Mouse (Mus musculus): ENCODE data around the gene Fbxl13. TPM values are rescaled to one million over a fixed set of nuclear protein-coding genes. Genes with fewer than 3 reads are reported as not detected.

Fbxl13 gene
- polyA plus RNA-seq, 1 experiment from 2014 or later: 0.13 TPM

GRCm38 (mm10) chr5:21482446-21483222, 162.8 kb downstream of the Fbxl13 start:
- peaks cover 32% of the 10 kb centered on the region for H3K4me1 ChIP-seq (replicated peaks)
- H3K27ac ChIP-seq: peak overlapping the region; percentile 46; the same call in 1 of the 2 replicates
- ATAC-seq (ENCODE audit: insufficient number of reproducible peaks, insufficient read depth, low FRiP score, low TSS enrichment, low read depth): no peak
- H3K36me3 ChIP-seq: 0 out of 2 replicates have a peak, but pooled peaks cover 7% of the 10 kb centered on the region
- H3K27me3 ChIP-seq: no peaks in the 10 kb centered on the region
- H3K9ac ChIP-seq (replicated peaks): no peak overlapping the region
- no peak overlapping the region for H3K4me3 ChIP-seq (replicated peaks)
- 0 out of 2 replicates have a peak overlapping the region, but pooled peaks have one; percentile 4 for H3K4me2 ChIP-seq
- no peaks in the 10 kb centered on the region for H3K9me3 ChIP-seq
- WGBS: 35% methylated on average over 11 of the region's 11 CpGs

- no peak for ATAC-seq (ENCODE audit: insufficient number of reproducible peaks, insufficient read depth, low FRiP score, low TSS enrichment, low read depth)
- Histone ChIP-seq H3K9ac (replicated peaks) (no peak overlapping the region), H3K27ac (no peak overlapping the region), H3K27me3 (no peaks in the 10 kb centered on the region), H3K36me3 (0 out of 2 replicates have a peak, but pooled peaks cover 7% of the 10 kb centered on the region), H3K4me2 (no peak overlapping the region), H3K9me3 (no peaks in the 10 kb centered on the region), H3K4me3 (replicated peaks) (no peak overlapping the region), H3K4me1 (replicated peaks) (peaks cover 28% of the 10 kb centered on the region)
- WGBS: 87% methylated on average over 6 of the region's 6 CpGs
Observed at GRCm38 (mm10) chr5:21481521-21481920, 163.9 kb downstream of the Fbxl13 start.

- ATAC-seq (ENCODE audit: insufficient number of reproducible peaks, insufficient read depth, low FRiP score, low TSS enrichment, low read depth): no peak
- H3K4me3 ChIP-seq (replicated peaks): no peak overlapping the region
- H3K4me1 ChIP-seq (replicated peaks): peaks cover 19% of the 10 kb centered on the region
- WGBS: 78% methylated on average over 5 of the region's 5 CpGs
- no peak overlapping the region for H3K4me2 ChIP-seq
- H3K9ac ChIP-seq (replicated peaks): no peak overlapping the region
- H3K27ac ChIP-seq: no peak overlapping the region
- no peaks in the 10 kb centered on the region for H3K27me3 ChIP-seq
- no peaks in the 10 kb centered on the region for H3K9me3 ChIP-seq
- 0 out of 2 replicates have a peak, but pooled peaks cover 7% of the 10 kb centered on the region for H3K36me3 ChIP-seq
Observed at GRCm38 (mm10) chr5:21479746-21480145, 165.7 kb downstream of the Fbxl13 start.

GRCm38 (mm10) chr5:21478428-21478827, 167.0 kb downstream of the Fbxl13 start:
- whole genome bisulfite sequencing: 94% methylated on average over 5 of the region's 5 CpGs
- Histone ChIP-seq H3K27me3 (no peaks in the 10 kb centered on the region), H3K9me3 (no peaks in the 10 kb centered on the region), H3K4me3 (replicated peaks) (no peak overlapping the region), H3K4me2 (no peak overlapping the region), H3K9ac (replicated peaks) (no peak overlapping the region), H3K36me3 (0 out of 2 replicates have a peak, but pooled peaks cover 7% of the 10 kb centered on the region), H3K4me1 (replicated peaks) (peaks cover 16% of the 10 kb centered on the region), H3K27ac (no peak overlapping the region)
- ATAC-seq (ENCODE audit: insufficient number of reproducible peaks, insufficient read depth, low FRiP score, low TSS enrichment, low read depth): no peak

- H3K9ac ChIP-seq (replicated peaks): no peak overlapping the region
- 0 out of 2 replicates have a peak, but pooled peaks cover 5% of the 10 kb centered on the region for H3K4me1 ChIP-seq (replicated peaks)
- no peak overlapping the region for H3K27ac ChIP-seq
- no peaks in the 10 kb centered on the region for H3K36me3 ChIP-seq
- no peak overlapping the region for H3K4me3 ChIP-seq (replicated peaks)
- H3K9me3 ChIP-seq: no peaks in the 10 kb centered on the region
- ATAC-seq (ENCODE audit: insufficient number of reproducible peaks, insufficient read depth, low FRiP score, low TSS enrichment, low read depth): no peak
- WGBS: 80% methylated on average over 12 of the region's 12 CpGs
- no peaks in the 10 kb centered on the region for H3K27me3 ChIP-seq
- no peak overlapping the region for H3K4me2 ChIP-seq
Observed at GRCm38 (mm10) chr5:21468100-21468499, 177.3 kb downstream of the Fbxl13 start.

- no peak overlapping the region for H3K4me2 ChIP-seq
- H3K36me3 ChIP-seq: no peaks in the 10 kb centered on the region
- 72% methylated on average over 7 of the region's 7 CpGs for WGBS
- H3K9ac ChIP-seq (replicated peaks): no peak overlapping the region
- H3K4me1 ChIP-seq (replicated peaks): 0 out of 2 replicates have a peak, but pooled peaks cover 5% of the 10 kb centered on the region
- no peaks in the 10 kb centered on the region for H3K9me3 ChIP-seq
- no peak overlapping the region for H3K4me3 ChIP-seq (replicated peaks)
- no peak for ATAC-seq (ENCODE audit: insufficient number of reproducible peaks, insufficient read depth, low FRiP score, low TSS enrichment, low read depth)
- H3K27me3 ChIP-seq: no peaks in the 10 kb centered on the region
- H3K27ac ChIP-seq: 0 out of 2 replicates have a peak overlapping the region, but pooled peaks have one; percentile 31
Observed at GRCm38 (mm10) chr5:21467387-21467786, 178.0 kb downstream of the Fbxl13 start.

- Histone ChIP-seq H3K9me3 (no peaks in the 10 kb centered on the region), H3K4me1 (replicated peaks) (no peaks in the 10 kb centered on the region), H3K4me3 (replicated peaks) (no peak overlapping the region), H3K4me2 (no peak overlapping the region), H3K36me3 (no peaks in the 10 kb centered on the region), H3K9ac (replicated peaks) (no peak overlapping the region), H3K27ac (no peak overlapping the region), H3K27me3 (no peaks in the 10 kb centered on the region)
- ATAC-seq (ENCODE audit: insufficient number of reproducible peaks, insufficient read depth, low FRiP score, low TSS enrichment, low read depth): no peak
- WGBS: 80% methylated on average over 8 of the region's 8 CpGs
Observed at GRCm38 (mm10) chr5:21440833-21441530, 204.5 kb downstream of the Fbxl13 start.

- Histone ChIP-seq H3K4me1 (replicated peaks) (0 out of 2 replicates have a peak, but pooled peaks cover 2% of the 10 kb centered on the region), H3K36me3 (no peaks in the 10 kb centered on the region), H3K9ac (replicated peaks) (no peak overlapping the region), H3K4me3 (replicated peaks) (no peak overlapping the region), H3K27ac (no peak overlapping the region), H3K27me3 (no peaks in the 10 kb centered on the region), H3K9me3 (no peaks in the 10 kb centered on the region), H3K4me2 (no peak overlapping the region)
- 88% methylated on average over 7 of the region's 7 CpGs for WGBS
- no peak for ATAC-seq (ENCODE audit: insufficient number of reproducible peaks, insufficient read depth, low FRiP score, low TSS enrichment, low read depth)
Observed at GRCm38 (mm10) chr5:21439446-21440110, 205.9 kb downstream of the Fbxl13 start.

- Histone ChIP-seq H3K4me3 (replicated peaks) (no peak overlapping the region), H3K27ac (no peak overlapping the region), H3K36me3 (no peaks in the 10 kb centered on the region), H3K4me1 (replicated peaks) (0 out of 2 replicates have a peak, but pooled peaks cover 4% of the 10 kb centered on the region), H3K9ac (replicated peaks) (no peak overlapping the region), H3K27me3 (no peaks in the 10 kb centered on the region), H3K9me3 (no peaks in the 10 kb centered on the region), H3K4me2 (no peak overlapping the region)
- WGBS: 91% methylated on average over 9 of the region's 9 CpGs
- no peak for ATAC-seq (ENCODE audit: insufficient number of reproducible peaks, insufficient read depth, low FRiP score, low TSS enrichment, low read depth)
Observed at GRCm38 (mm10) chr5:21438428-21438827, 207.0 kb downstream of the Fbxl13 start.

GRCm38 (mm10) chr5:21436471-21436975, 208.9 kb downstream of the Fbxl13 start:
- Histone ChIP-seq H3K27me3 (no peaks in the 10 kb centered on the region), H3K9me3 (no peaks in the 10 kb centered on the region), H3K36me3 (no peaks in the 10 kb centered on the region), H3K4me1 (replicated peaks) (0 out of 2 replicates have a peak, but pooled peaks cover 4% of the 10 kb centered on the region), H3K4me3 (replicated peaks) (no peak overlapping the region), H3K4me2 (no peak overlapping the region), H3K9ac (replicated peaks) (no peak overlapping the region), H3K27ac (no peak overlapping the region)
- ATAC-seq (ENCODE audit: insufficient number of reproducible peaks, insufficient read depth, low FRiP score, low TSS enrichment, low read depth): no peak
- 74% methylated on average over 8 of the region's 8 CpGs for WGBS
